ENCODE assay signal across 23 mouse cellular contexts in genomic region chr16:35607250-35607649, GRCm38 (mm10).
"Had no signal": no experiment of that assay in that cellular context is flagged by ENCODE, and none has a peak within 500 bp of the region (broad histone marks: within the 10 kb centered on the region; RNA-seq: fewer than 3 reads in every experiment).

No protein-coding gene starts in this region.

- H3K4me2 ChIP-seq: limb, embryonic 13.5 days; liver, embryonic 12.5 days; liver, embryonic 15.5 days; lung, embryonic 15.5 days; midbrain, embryonic 13.5 days; neural tube, embryonic 12.5 days; neural tube, embryonic 15.5 days had no signal

- H3K27ac ChIP-seq: kidney, postnatal 0 days; limb, embryonic 10.5 days; limb, embryonic 13.5 days; liver, embryonic 12.5 days; liver, embryonic 15.5 days; lung, embryonic 15.5 days; midbrain, embryonic 10.5 days; midbrain, embryonic 13.5 days; neural tube, embryonic 12.5 days; neural tube, embryonic 15.5 days; stomach, postnatal 0 days had no signal

- H3K9ac ChIP-seq: limb, embryonic 13.5 days; liver, embryonic 12.5 days; liver, embryonic 15.5 days; lung, embryonic 15.5 days; midbrain, embryonic 13.5 days; neural tube, embryonic 12.5 days; neural tube, embryonic 15.5 days had no signal

- H3K9me3 ChIP-seq: limb, embryonic 10.5 days; limb, embryonic 13.5 days; liver, embryonic 12.5 days; liver, embryonic 15.5 days; lung, embryonic 15.5 days; megakaryocyte, embryonic 14.5 days; midbrain, embryonic 10.5 days; midbrain, embryonic 13.5 days; neural tube, embryonic 12.5 days; neural tube, embryonic 15.5 days had no signal

- ATAC-seq: liver, embryonic 12.5 days; midbrain, embryonic 13.5 days had no signal

- DNase-seq: kidney, adult 18-20 months; kidney, postnatal 36 days; layer of hippocampus, postnatal 36 days; liver; lung, adult 18-20 months; lung, postnatal 10 days; lung, postnatal 36 days; right cerebral cortex, adult 18-20 months; thymus, adult 2 months; thymus, postnatal 14 days; thymus, postnatal 4 days had no signal

- H3K27me3 ChIP-seq: limb, embryonic 13.5 days; liver, embryonic 15.5 days; midbrain, embryonic 13.5 days; neural tube, embryonic 12.5 days; neural tube, embryonic 15.5 days had no signal

- H3K36me3 ChIP-seq: limb, embryonic 10.5 days; limb, embryonic 13.5 days; liver, embryonic 12.5 days; liver, embryonic 15.5 days; lung, embryonic 15.5 days; midbrain, embryonic 13.5 days; neural tube, embryonic 12.5 days; neural tube, embryonic 15.5 days had no signal

- H3K4me1 ChIP-seq: limb, embryonic 10.5 days; liver, embryonic 12.5 days; liver, embryonic 15.5 days; megakaryocyte, embryonic 14.5 days had no signal

- H3K4me3 ChIP-seq: limb, embryonic 10.5 days; limb, embryonic 13.5 days; liver, embryonic 12.5 days; liver, embryonic 15.5 days; lung, embryonic 15.5 days; megakaryocyte, embryonic 14.5 days; midbrain, embryonic 10.5 days; midbrain, embryonic 13.5 days; neural tube, embryonic 12.5 days; neural tube, embryonic 15.5 days had no signal
